Mouse (Mus musculus): ENCODE measurements at regions not wholly inside any gene's neighbourhood (a gene's known extent, or its start where the extent isn't known, plus 50 kb on each side); places are given as distances from the start of the nearest gene placed in this dataset.

DNA sequence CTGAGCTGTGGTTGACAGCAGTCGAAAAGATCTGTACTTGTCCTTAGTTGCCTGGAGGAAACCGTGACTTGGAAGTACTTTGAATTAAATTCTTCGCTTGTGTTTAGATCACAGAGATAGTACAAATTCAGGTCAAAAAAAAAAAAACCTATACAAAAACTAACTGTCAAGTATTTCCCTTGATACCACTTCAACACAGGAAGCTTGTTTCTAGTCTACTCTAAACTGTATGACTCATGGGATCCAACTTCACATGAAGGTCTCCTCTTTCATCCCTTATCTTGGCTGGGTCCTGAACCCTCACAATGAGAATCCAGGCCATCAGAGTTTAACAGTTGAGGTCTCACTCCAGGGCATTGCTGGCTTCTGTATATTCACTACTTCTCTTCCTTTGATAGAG lies 54.8 kb downstream of the Tmem30b start:
- 88% methylated on average over 3 of the region's 3 CpGs for WGBS
- TF ChIP-seq POLR2A (IDR thresholded peaks at IDR 0.05; ENCODE audit: borderline replicate concordance, insufficient read depth, low read length) = no peak
- no peak for TF ChIP-seq CTCF (IDR thresholded peaks at IDR 0.05; ENCODE audit: borderline replicate concordance, insufficient read depth, low read depth, low read length)
- no peak for DNase-seq

GRCm38 (mm10) chr12:73482858-73483257 lies 63.3 kb downstream of the Tmem30b start:
- WGBS = 82% methylated on average over 2 of the region's 2 CpGs
- DNase-seq = no peak
- H3K27ac ChIP-seq (ENCODE audit: insufficient read depth, low read length) = no peak overlapping the region

More for the DNA sequence above, 54.8 kb downstream of the Tmem30b start:
- Histone ChIP-seq H3K4me3 (replicated peaks; ENCODE audit: insufficient read depth, low read depth, low read length) (no peak overlapping the region), H3K27ac (ENCODE audit: insufficient read depth, low read length) (no peak overlapping the region), H3K4me1 (ENCODE audit: control insufficient read depth, insufficient read depth, low read length) (no peaks in the 10 kb centered on the region), H3K27me3 (ENCODE audit: control insufficient read depth, insufficient read depth, low read length) (no peaks in the 10 kb centered on the region)

DNA sequence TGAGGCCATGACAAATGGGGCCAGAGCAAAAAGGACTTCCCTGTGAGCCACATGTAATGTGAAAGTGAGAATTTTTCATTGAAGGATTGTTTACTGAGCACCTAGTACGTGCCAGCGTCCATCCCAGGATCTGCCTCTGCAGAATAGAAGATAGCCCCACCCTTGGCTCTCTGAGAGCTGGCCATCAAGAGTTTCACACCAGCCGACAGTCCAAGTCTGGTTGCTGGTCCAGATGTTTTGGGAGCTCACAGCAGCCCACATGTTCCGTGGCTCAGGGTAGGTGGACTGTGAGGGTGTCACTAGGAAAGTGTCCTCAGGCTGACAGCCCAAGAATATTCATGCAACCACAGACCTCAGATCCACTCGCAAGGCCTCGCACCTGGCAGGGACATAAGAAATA lies 63.9 kb downstream of the Tmem30b start:
- no peak for TF ChIP-seq POLR2A (IDR thresholded peaks at IDR 0.05; ENCODE audit: borderline replicate concordance, insufficient read depth, low read length)
- no peak for TF ChIP-seq CTCF (IDR thresholded peaks at IDR 0.05; ENCODE audit: borderline replicate concordance, insufficient read depth, low read depth, low read length)
- WGBS = 94% methylated on average over 6 of the region's 6 CpGs
- Histone ChIP-seq H3K27me3 (ENCODE audit: control insufficient read depth, insufficient read depth, low read length) (no peaks in the 10 kb centered on the region; the same call in 1 of the 2 replicates), H3K27ac (ENCODE audit: insufficient read depth, low read length) (no peak overlapping the region), H3K4me3 (replicated peaks; ENCODE audit: insufficient read depth, low read depth, low read length) (no peak overlapping the region), H3K4me1 (ENCODE audit: control insufficient read depth, insufficient read depth, low read length) (no peaks in the 10 kb centered on the region)
- DNase-seq = no peak

More at GRCm38 (mm10) chr12:73482858-73483257, 63.3 kb downstream of the Tmem30b start:
- Histone ChIP-seq H3K4me1 (ENCODE audit: control insufficient read depth, insufficient read depth, low read length) (no peaks in the 10 kb centered on the region), H3K4me3 (replicated peaks; ENCODE audit: insufficient read depth, low read depth, low read length) (no peak overlapping the region), H3K27me3 (ENCODE audit: control insufficient read depth, insufficient read depth, low read length) (no peaks in the 10 kb centered on the region; the same call in 1 of the 2 replicates)
- TF ChIP-seq CTCF (IDR thresholded peaks at IDR 0.05; ENCODE audit: borderline replicate concordance, insufficient read depth, low read depth, low read length) (no peak), POLR2A (IDR thresholded peaks at IDR 0.05; ENCODE audit: borderline replicate concordance, insufficient read depth, low read length) (no peak)

DNA sequence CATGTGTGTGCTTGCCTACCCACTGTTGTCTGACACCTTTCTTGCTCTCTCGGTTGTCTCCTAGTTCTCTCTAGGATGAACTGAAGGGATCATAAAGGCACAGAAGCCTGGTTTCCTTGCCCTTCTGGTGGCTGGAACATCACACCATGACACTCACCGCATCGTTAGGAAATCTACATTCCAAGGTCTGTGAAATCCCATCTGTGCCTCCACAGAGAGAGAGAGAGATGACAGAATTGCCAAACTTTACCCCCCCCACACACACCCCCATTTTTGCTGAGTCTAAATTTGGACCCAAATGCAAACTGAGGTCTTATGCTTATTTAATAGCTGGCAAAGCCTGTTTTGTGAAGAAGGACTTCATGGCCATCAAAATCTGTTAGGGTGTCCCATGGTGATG lies 64.5 kb downstream of the Tmem30b start:
- Histone ChIP-seq H3K4me3 (replicated peaks; ENCODE audit: insufficient read depth, low read depth, low read length) (no peak overlapping the region), H3K27ac (ENCODE audit: insufficient read depth, low read length) (no peak overlapping the region), H3K27me3 (ENCODE audit: control insufficient read depth, insufficient read depth, low read length) (no peaks in the 10 kb centered on the region; the same call in 1 of the 2 replicates), H3K4me1 (ENCODE audit: control insufficient read depth, insufficient read depth, low read length) (no peaks in the 10 kb centered on the region)
- TF ChIP-seq CTCF (IDR thresholded peaks at IDR 0.05; ENCODE audit: borderline replicate concordance, insufficient read depth, low read depth, low read length) = no peak
- 70% methylated on average over 3 of the region's 3 CpGs for WGBS
- DNase-seq = no peak

- Histone ChIP-seq H3K4me3 (replicated peaks; ENCODE audit: insufficient read depth, low read depth, low read length) (no peak overlapping the region), H3K4me1 (ENCODE audit: control insufficient read depth, insufficient read depth, low read length) (no peaks in the 10 kb centered on the region), H3K27me3 (ENCODE audit: control insufficient read depth, insufficient read depth, low read length) (no peaks in the 10 kb centered on the region; the same call in 1 of the 2 replicates), H3K27ac (ENCODE audit: insufficient read depth, low read length) (no peak overlapping the region)
- WGBS = 75% methylated on average over 6 of the region's 6 CpGs
- TF ChIP-seq POLR2A (IDR thresholded peaks at IDR 0.05; ENCODE audit: borderline replicate concordance, insufficient read depth, low read length) = no peak
- TF ChIP-seq CTCF (IDR thresholded peaks at IDR 0.05; ENCODE audit: borderline replicate concordance, insufficient read depth, low read depth, low read length) = no peak
- no peak for DNase-seq
Measured at GRCm38 (mm10) chr12:73481165-73481564, 65.0 kb downstream of the Tmem30b start.

DNA sequence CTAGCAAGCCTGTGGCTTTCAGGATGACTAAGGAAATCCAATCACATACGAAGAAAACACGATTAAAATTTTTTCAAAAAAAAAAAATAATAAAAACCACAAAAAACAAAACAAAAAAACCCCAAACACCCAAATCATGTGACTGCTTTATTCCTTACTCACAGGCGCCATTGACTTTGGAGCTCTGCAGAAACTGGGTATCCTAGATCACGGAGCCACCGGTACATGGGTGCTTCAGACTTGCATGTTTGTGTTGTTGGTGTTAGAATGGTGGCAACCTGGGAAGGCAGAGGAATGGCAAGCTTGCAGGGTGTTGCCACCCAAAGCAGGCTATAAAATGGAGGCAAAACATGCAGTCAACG lies 65.6 kb downstream of the Tmem30b start:
- H3K4me3 ChIP-seq (replicated peaks; ENCODE audit: insufficient read depth, low read depth, low read length) = no peak overlapping the region

DNA sequence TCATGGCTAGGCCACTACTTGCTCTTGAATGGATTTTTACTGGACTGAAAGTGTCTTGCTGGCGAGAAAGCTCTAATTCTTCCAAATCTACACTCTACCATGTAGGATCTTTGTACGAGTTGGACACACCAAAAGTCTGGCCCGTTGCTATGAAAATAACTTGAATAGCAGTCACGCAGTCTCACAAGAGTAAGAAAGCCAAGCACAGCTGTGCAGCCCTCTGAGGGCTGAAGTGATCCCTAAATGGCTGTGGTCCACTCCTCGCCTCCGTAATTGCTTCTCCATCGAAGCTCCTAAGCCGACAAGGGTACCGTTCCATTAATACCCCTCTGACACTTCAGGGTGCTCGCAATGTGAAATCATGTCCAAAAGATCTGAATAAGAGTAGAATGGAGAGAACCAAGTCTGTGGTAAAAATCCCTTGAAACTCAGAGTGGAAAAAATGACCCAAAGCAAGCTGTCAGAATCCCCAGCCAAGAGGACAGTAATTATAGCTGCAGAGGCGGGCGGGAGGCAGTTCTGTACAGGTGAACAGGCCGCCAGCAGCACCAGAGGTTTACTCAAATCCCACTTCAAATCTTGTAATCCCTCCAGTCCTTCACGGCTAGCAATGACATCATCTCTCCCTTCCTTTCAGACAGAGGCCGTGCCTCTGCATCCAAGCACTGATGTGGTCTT lies 66.1 kb downstream of the Tmem30b start:
- no peak for DNase-seq
- Histone ChIP-seq H3K27ac (ENCODE audit: insufficient read depth, low read length) (no peak overlapping the region), H3K4me3 (replicated peaks; ENCODE audit: insufficient read depth, low read depth, low read length) (no peak overlapping the region), H3K4me1 (ENCODE audit: control insufficient read depth, insufficient read depth, low read length) (no peaks in the 10 kb centered on the region), H3K27me3 (ENCODE audit: control insufficient read depth, insufficient read depth, low read length) (no peaks in the 10 kb centered on the region; the same call in 1 of the 2 replicates)
- TF ChIP-seq POLR2A (IDR thresholded peaks at IDR 0.05; ENCODE audit: borderline replicate concordance, insufficient read depth, low read length) (no peak), CTCF (IDR thresholded peaks at IDR 0.05; ENCODE audit: borderline replicate concordance, insufficient read depth, low read depth, low read length) (no peak)
- 90% methylated on average over 15 of the region's 15 CpGs for WGBS

More for the DNA sequence above, 65.6 kb downstream of the Tmem30b start:
- Histone ChIP-seq H3K27me3 (ENCODE audit: control insufficient read depth, insufficient read depth, low read length) (no peaks in the 10 kb centered on the region; the same call in 1 of the 2 replicates), H3K4me1 (ENCODE audit: control insufficient read depth, insufficient read depth, low read length) (no peaks in the 10 kb centered on the region), H3K27ac (ENCODE audit: insufficient read depth, low read length) (no peak overlapping the region)
- no peak for DNase-seq
- 89% methylated on average over 6 of the region's 6 CpGs for WGBS
- TF ChIP-seq CTCF (IDR thresholded peaks at IDR 0.05; ENCODE audit: borderline replicate concordance, insufficient read depth, low read depth, low read length) = no peak
- no peak for TF ChIP-seq POLR2A (IDR thresholded peaks at IDR 0.05; ENCODE audit: borderline replicate concordance, insufficient read depth, low read length)

DNA sequence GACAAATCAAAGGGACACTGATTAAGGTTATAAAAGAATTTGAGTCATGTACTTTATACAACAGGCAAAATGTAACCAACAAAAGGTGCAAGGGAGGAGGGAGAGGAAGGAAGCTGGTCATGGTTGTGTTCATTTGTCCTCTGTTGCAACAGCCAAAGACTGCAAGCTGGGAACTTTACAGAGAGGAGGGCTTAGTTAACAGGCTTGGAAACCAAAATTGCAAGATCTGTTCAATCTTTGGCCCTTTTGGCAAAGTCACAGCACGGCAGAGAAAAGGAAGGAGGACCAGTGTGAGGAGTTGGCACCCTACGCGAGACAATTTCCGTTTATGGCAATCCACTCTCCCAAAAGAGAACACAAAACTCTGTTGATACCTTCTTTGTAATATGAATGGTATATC lies 67.6 kb downstream of the Tmem30b start:
- H3K27ac ChIP-seq (ENCODE audit: insufficient read depth, low read length) = no peak overlapping the region
- H3K27me3 ChIP-seq (ENCODE audit: control insufficient read depth, insufficient read depth, low read length) = no peaks in the 10 kb centered on the region; the same call in 1 of the 2 replicates
- no peak overlapping the region for H3K4me3 ChIP-seq (replicated peaks; ENCODE audit: insufficient read depth, low read depth, low read length)
- 70% methylated on average over 4 of the region's 4 CpGs for WGBS
- no peaks in the 10 kb centered on the region for H3K4me1 ChIP-seq (ENCODE audit: control insufficient read depth, insufficient read depth, low read length)
- DNase-seq = no peak
- TF ChIP-seq CTCF (IDR thresholded peaks at IDR 0.05; ENCODE audit: borderline replicate concordance, insufficient read depth, low read depth, low read length) (no peak), POLR2A (IDR thresholded peaks at IDR 0.05; ENCODE audit: borderline replicate concordance, insufficient read depth, low read length) (no peak)

Data from cerebellum, adult 2 months (tissue).